Comparison of ENCODE assay signal across 8 mouse cellular contexts in genomic region chr8:120378306-120378705, GRCm38 (mm10).
DNase-seq lines count a peak whose midpoint lies in the region; ATAC-seq and TF ChIP-seq lines count a peak whose summit lies in the region.

No protein-coding gene starts in this region.

- TF ChIP-seq POLR2A in MEL (IDR thresholded peaks at IDR 0.05; ENCODE audit: control insufficient read depth in 1 of 2, insufficient read depth in 1 of 2, low read depth in 1 of 2, low read length in 2 of 2, poor library complexity in 1 of 2): no peak

- peak overlapping the region; percentile 83 for H3K9ac ChIP-seq in MEL (ENCODE audit: control insufficient read depth, low read depth, low read length, poor library complexity, severe bottlenecking)
- no peak overlapping the region for H3K9ac ChIP-seq in embryonic facial prominence, embryonic 13.5 days

- no peak for TF ChIP-seq EP300 in MEL (IDR thresholded peaks at IDR 0.05; ENCODE audit: low read depth in 1 of 2, low read length in 2 of 2)

- no peak for TF ChIP-seq CTCF in MEL (IDR thresholded peaks at IDR 0.05 in 2 of 3, conservative IDR thresholded peaks at IDR 0.05 in 1 of 3; ENCODE audit: control insufficient read depth in 1 of 3, insufficient read depth in 1 of 3, low read depth in 2 of 3, low read length in 3 of 3, poor library complexity in 1 of 3, severe bottlenecking in 1 of 3)

- 32% methylated on average over 16 of the region's 16 CpGs for WGBS in embryonic facial prominence, embryonic 13.5 days

- H3K4me3 ChIP-seq in MEL (ENCODE audit: control insufficient read depth in 1 of 2, insufficient read depth in 1 of 2, low read depth in 2 of 2, low read length in 2 of 2): peak overlapping the region; percentile 45 to 50
- no peak overlapping the region for H3K4me3 ChIP-seq in embryonic facial prominence, embryonic 13.5 days

- intact Hi-C loops in heart, postnatal 36 days (cut with DNase I): no loop called here

- peaks cover 40 to 71% of the 10 kb centered on the region in 2 experiments for H3K4me1 ChIP-seq in MEL (ENCODE audit: control insufficient read depth in 1 of 2, insufficient read depth in 2 of 2, low read length in 2 of 2)
- peaks cover 94% of the 10 kb centered on the region for H3K4me1 ChIP-seq in embryonic facial prominence, embryonic 13.5 days

- H3K27ac ChIP-seq in MEL (ENCODE audit: control insufficient read depth, low read depth, low read length): peak overlapping the region; percentile 97
- H3K27ac ChIP-seq in embryonic facial prominence, embryonic 13.5 days: peak overlapping the region; percentile 39; the same call in 1 of the 2 replicates

- H3K79me2 ChIP-seq in MEL (ENCODE audit: control insufficient read depth, insufficient read depth, low read length, poor library complexity): peaks cover 24% of the 10 kb centered on the region

- H3K36me3 ChIP-seq in MEL (ENCODE audit: control insufficient read depth in 1 of 2, insufficient read depth in 2 of 2, low read length in 2 of 2): peaks cover 0 to 49% of the 10 kb centered on the region in 2 experiments; a peak in 2 of 4 replicates
- H3K36me3 ChIP-seq in embryonic facial prominence, embryonic 13.5 days: no peaks in the 10 kb centered on the region

- no peaks in the 10 kb centered on the region for H3K27me3 ChIP-seq in MEL (ENCODE audit: control insufficient read depth in 1 of 2, insufficient read depth in 2 of 2, low read length in 2 of 2)
- H3K27me3 ChIP-seq in embryonic facial prominence, embryonic 13.5 days: no peaks in the 10 kb centered on the region

- no peak for TF ChIP-seq RAD21 in MEL (IDR thresholded peaks at IDR 0.05; ENCODE audit: low read depth, low read length)

- no peaks in the 10 kb centered on the region for H3K9me3 ChIP-seq in MEL (replicated peaks; ENCODE audit: insufficient read depth, low read length)
- H3K9me3 ChIP-seq in embryonic facial prominence, embryonic 13.5 days: no peaks in the 10 kb centered on the region

- peak; percentile 73 for DNase-seq in cerebellum, adult 11 months
- peak; percentile 78 for DNase-seq in MEL (ENCODE audit: low read depth, low spot score)
- peak; percentile 62 to 70 for DNase-seq in heart, postnatal 36 days
- DNase-seq in lung, adult 18-20 months: peak; percentile 84 to 90
- DNase-seq in layer of hippocampus, postnatal 25 days (ENCODE audit: extremely low spot score in 1 of 2, low spot score in 1 of 2): no peak
- no peak for DNase-seq in spleen, postnatal 4 days (ENCODE audit: low spot score in 2 of 2)

- no peak overlapping the region for H3K4me2 ChIP-seq in embryonic facial prominence, embryonic 13.5 days

- ATAC-seq in cerebellum, adult (ENCODE audit: insufficient number of reproducible peaks, low FRiP score, low TSS enrichment): no peak
- ATAC-seq in embryonic facial prominence, embryonic 13.5 days (ENCODE audit: insufficient number of reproducible peaks, insufficient read depth, low FRiP score, low TSS enrichment, low read depth): no peak

TF ChIP-seq in MEL, 35 proteins besides CTCF, POLR2A, EP300 and RAD21:
- TF ChIP-seq ZMIZ1 (IDR thresholded peaks at IDR 0.05; ENCODE audit: low read depth, low read length) (no peak; the same call in 1 of the 2 replicates), NELFE (IDR thresholded peaks at IDR 0.05; ENCODE audit: low read depth, low read length) (0 out of 2 replicates have a peak, but pooled peaks have one; percentile 17), E2F4 (IDR thresholded peaks at IDR 0.05; ENCODE audit: borderline replicate concordance, low read depth, low read length) (no peak), ETS1 (IDR thresholded peaks at IDR 0.05; ENCODE audit: low read depth, low read length) (no peak), SMC3 (IDR thresholded peaks at IDR 0.05; ENCODE audit: low read depth, low read length) (0 out of 2 replicates have a peak, but pooled peaks have one; percentile 3), GATA1 (IDR thresholded peaks at IDR 0.05; ENCODE audit: low read depth, low read length) (no peak), RCOR1 (IDR thresholded peaks at IDR 0.05; ENCODE audit: low read depth, low read length) (no peak), USF2 (IDR thresholded peaks at IDR 0.05; ENCODE audit: borderline replicate concordance in 1 of 2, insufficient read depth in 1 of 2, low read depth in 1 of 2, low read length in 2 of 2) (no peak), POLR2AphosphoS2 (IDR thresholded peaks at IDR 0.05; ENCODE audit: low read length) (no peak), ZKSCAN1 (IDR thresholded peaks at IDR 0.05; ENCODE audit: low read depth, low read length) (no peak), BHLHE40 (IDR thresholded peaks at IDR 0.05; ENCODE audit: borderline replicate concordance, low read depth, low read length) (peak; percentile 25; the same call in 1 of the 2 replicates), KAT2A (conservative IDR thresholded peaks at IDR 0.05; ENCODE audit: low read depth, low read length) (no peak), GABPA (IDR thresholded peaks at IDR 0.05; ENCODE audit: low read depth, low read length) (no peak), NRF1 (IDR thresholded peaks at IDR 0.05; ENCODE audit: insufficient read depth, low read depth, low read length, poor library complexity, severe bottlenecking) (no peak), MXI1 (IDR thresholded peaks at IDR 0.05; ENCODE audit: low read depth, low read length) (no peak), CHD2 (IDR thresholded peaks at IDR 0.05; ENCODE audit: low read length) (no peak), MEF2A (IDR thresholded peaks at IDR 0.05; ENCODE audit: extremely low read depth, insufficient replicate concordance, low read depth, low read length, poor library complexity, severe bottlenecking) (no peak), MYB (IDR thresholded peaks at IDR 0.05; ENCODE audit: low read depth, low read length) (no peak), POLR2AphosphoS5 (IDR thresholded peaks at IDR 0.05; ENCODE audit: borderline replicate concordance, low read depth, low read length) (no peak), MAZ (IDR thresholded peaks at IDR 0.05; ENCODE audit: low read depth, low read length) (no peak), TAL1 (IDR thresholded peaks at IDR 0.05; ENCODE audit: low read length) (no peak), JUND (IDR thresholded peaks at IDR 0.05; ENCODE audit: low read depth, low read length) (no peak), USF1 (IDR thresholded peaks at IDR 0.05; ENCODE audit: low read depth, low read length) (peak; percentile 48; the same call in 1 of the 2 replicates), MAFK (IDR thresholded peaks at IDR 0.05; ENCODE audit: borderline replicate concordance, low read depth, low read length) (no peak), ELF1 (IDR thresholded peaks at IDR 0.05; ENCODE audit: low read depth, low read length) (no peak), ZNF384 (IDR thresholded peaks at IDR 0.05; ENCODE audit: low read depth, low read length) (no peak)

Comparison
In these comparisons a context has a peak if more than half of its experiments do, and no peak if none do; other contexts are left out.
1. DNase-seq: peak in cerebellum, adult 11 months (single experiment), MEL (single experiment), heart, postnatal 36 days (2 of 2) and lung, adult 18-20 months (2 of 2); none in layer of hippocampus, postnatal 25 days (0 of 2) and spleen, postnatal 4 days (0 of 2).